ENCODE assay signal across 8 mouse cellular contexts in genomic region chr11:79094727-79095126, GRCm38 (mm10). TPM values are rescaled to one million over a fixed set of nuclear protein-coding genes. Genes with fewer than 3 reads are reported as not detected.
A peak's percentile ranks its signal among the peaks of the same experiment; 100 is the strongest.
DNase-seq lines count a peak whose midpoint lies in the region; ATAC-seq lines count a peak whose summit lies in the region.

No protein-coding gene starts in this region.

- peaks cover 82% of the 10 kb centered on the region for H3K4me1 ChIP-seq in forebrain, embryonic 10.5 days
- peaks cover 24% of the 10 kb centered on the region for H3K4me1 ChIP-seq in forebrain, embryonic 16.5 days (replicated peaks; ENCODE audit: control insufficient read depth, insufficient read depth, low read length)
- peaks cover 44% of the 10 kb centered on the region for H3K4me1 ChIP-seq in embryonic facial prominence, embryonic 15.5 days
- peaks cover 50% of the 10 kb centered on the region for H3K4me1 ChIP-seq in neural tube, embryonic 15.5 days

- H3K36me3 ChIP-seq in forebrain, embryonic 10.5 days (replicated peaks) = no peaks in the 10 kb centered on the region
- H3K36me3 ChIP-seq in forebrain, embryonic 16.5 days (ENCODE audit: control insufficient read depth, insufficient read depth) = no peaks in the 10 kb centered on the region
- H3K36me3 ChIP-seq in embryonic facial prominence, embryonic 15.5 days = no peaks in the 10 kb centered on the region
- no peaks in the 10 kb centered on the region for H3K36me3 ChIP-seq in neural tube, embryonic 15.5 days

- H3K27ac ChIP-seq in forebrain, embryonic 10.5 days = peak overlapping the region; percentile 90
- H3K27ac ChIP-seq in forebrain, embryonic 16.5 days (ENCODE audit: low read length) = no peak overlapping the region
- peak overlapping the region; percentile 85 for H3K27ac ChIP-seq in embryonic facial prominence, embryonic 15.5 days (replicated peaks)
- peak overlapping the region; percentile 72 for H3K27ac ChIP-seq in neural tube, embryonic 15.5 days (replicated peaks)

- H3K9me3 ChIP-seq in forebrain, embryonic 10.5 days = no peaks in the 10 kb centered on the region
- H3K9me3 ChIP-seq in forebrain, embryonic 16.5 days (ENCODE audit: control insufficient read depth, low read length) = no peaks in the 10 kb centered on the region
- H3K9me3 ChIP-seq in embryonic facial prominence, embryonic 15.5 days (replicated peaks) = no peaks in the 10 kb centered on the region
- no peaks in the 10 kb centered on the region for H3K9me3 ChIP-seq in neural tube, embryonic 15.5 days (replicated peaks)

- intact Hi-C loops in heart, postnatal 10 days (cut with DNase I) = no loop called here

- no peak overlapping the region for H3K4me3 ChIP-seq in forebrain, embryonic 10.5 days
- H3K4me3 ChIP-seq in forebrain, embryonic 16.5 days (replicated peaks; ENCODE audit: low read length) = no peak overlapping the region
- H3K4me3 ChIP-seq in embryonic facial prominence, embryonic 15.5 days (replicated peaks) = no peak overlapping the region
- H3K4me3 ChIP-seq in neural tube, embryonic 15.5 days (replicated peaks) = no peak overlapping the region

- no peak overlapping the region for H3K9ac ChIP-seq in forebrain, embryonic 16.5 days (replicated peaks; ENCODE audit: low read depth, low read length)
- H3K9ac ChIP-seq in embryonic facial prominence, embryonic 15.5 days = no peak overlapping the region
- H3K9ac ChIP-seq in neural tube, embryonic 15.5 days (replicated peaks) = no peak overlapping the region

- no peak overlapping the region for H3K4me2 ChIP-seq in forebrain, embryonic 16.5 days (ENCODE audit: low read length)
- no peak overlapping the region for H3K4me2 ChIP-seq in embryonic facial prominence, embryonic 15.5 days (replicated peaks)
- H3K4me2 ChIP-seq in neural tube, embryonic 15.5 days = no peak overlapping the region

- no peak for DNase-seq in forebrain, embryonic 10.5 days (ENCODE audit: extremely low spot score, low spot score)
- DNase-seq in heart, postnatal 10 days = peak; percentile 79 to 81
- peak; percentile 44 to 67 for DNase-seq in kidney, postnatal 36 days
- DNase-seq in MN1 (ENCODE audit: low spot score) = no peak

- ATAC-seq in forebrain, embryonic 16.5 days = no peak
- ATAC-seq in embryonic facial prominence, embryonic 15.5 days (ENCODE audit: insufficient number of reproducible peaks, low FRiP score, low TSS enrichment, low read depth) = peak; percentile 53; the same call in 1 of the 2 replicates
- ATAC-seq in neural tube, embryonic 15.5 days (ENCODE audit: low FRiP score) = no peak
- ATAC-seq in inflammation-experienced regulatory T-cells, adult 6 months = no peak

- H3K27me3 ChIP-seq in forebrain, embryonic 10.5 days (ENCODE audit: poor library complexity, severe bottlenecking) = no peaks in the 10 kb centered on the region
- no peaks in the 10 kb centered on the region for H3K27me3 ChIP-seq in forebrain, embryonic 16.5 days (replicated peaks; ENCODE audit: control insufficient read depth, insufficient read depth, low read length)
- H3K27me3 ChIP-seq in embryonic facial prominence, embryonic 15.5 days = no peaks in the 10 kb centered on the region
- no peaks in the 10 kb centered on the region for H3K27me3 ChIP-seq in neural tube, embryonic 15.5 days (replicated peaks)

- 60% methylated on average over 5 of the region's 5 CpGs for WGBS in forebrain, embryonic 10.5 days
- 38% methylated on average over 5 of the region's 5 CpGs for WGBS in forebrain, embryonic 16.5 days
- WGBS in embryonic facial prominence, embryonic 15.5 days = 24% methylated on average over 5 of the region's 5 CpGs
- 42% methylated on average over 5 of the region's 5 CpGs for WGBS in neural tube, embryonic 15.5 days

RNA-seq across cellular contexts. Expression of gene Ksr1, which starts 51.5 kb away (rescaled TPM):
- polyA plus RNA-seq in forebrain, embryonic 10.5 days (2016; fragmentation: Nextera tagmentation; extraction: Ambion mirVana) = 1.9 and 2.8 TPM in 2 replicates
- 3.7 and 5.1 TPM in 2 replicates for polyA plus RNA-seq in forebrain, embryonic 16.5 days (2015; fragmentation: Nextera tagmentation; extraction: Ambion mirVana)
- polyA plus RNA-seq in embryonic facial prominence, embryonic 15.5 days (2015; fragmentation: Nextera tagmentation; extraction: Ambion mirVana) = 5.6 and 5.8 TPM in 2 replicates
- total RNA-seq in heart, postnatal 10 days (2021) = 10 to 100 TPM; 10.4 to 11.9 TPM
- 4.5 and 5.8 TPM in 2 replicates for polyA plus RNA-seq in neural tube, embryonic 15.5 days (2015; fragmentation: Nextera tagmentation; extraction: Ambion mirVana)
- polyA plus RNA-seq in inflammation-experienced regulatory T-cells, adult 6 months (2017; shearing (Covaris generic)) = 1 to 10 TPM; 3.6 to 4.6 (median 3.9) TPM

Comparison
In these comparisons a context has a peak if more than half of its experiments do, and no peak if none do; other contexts are left out.
1. DNase-seq: peak in heart, postnatal 10 days (2 of 2) and kidney, postnatal 36 days (2 of 2); none in forebrain, embryonic 10.5 days (single experiment) and MN1 (single experiment).